Mouse (Mus musculus): ENCODE measurements around the gene Igflr1. TPM values are rescaled to one million over a fixed set of nuclear protein-coding genes. Genes with fewer than 3 reads are reported as not detected.
A peak's percentile ranks its signal among the peaks of the same experiment; 100 is the strongest.

Igflr1 gene
- polyA plus RNA-seq, 1 experiment from 2014 or later: 3.5 TPM

GRCm38 (mm10) chr7:30587842-30588667 is 22.8 kb downstream of the Igflr1 start:
- peak overlapping the region; percentile 84 for H3K4me3 ChIP-seq (ENCODE audit: low read depth, low read length)
- DNase-seq (ENCODE audit: low spot score) (peak; percentile 58), ATAC-seq (ENCODE audit: insufficient number of reproducible peaks, low FRiP score, low TSS enrichment, low read depth) (peak; percentile 22; the same call in 1 of the 2 replicates)
- no peaks in the 10 kb centered on the region for H3K9me3 ChIP-seq (ENCODE audit: control insufficient read depth, low read length)
- peak overlapping the region; percentile 92 for H3K9ac ChIP-seq (ENCODE audit: low read length)
- peak overlapping the region; percentile 91 for H3K27ac ChIP-seq (replicated peaks; ENCODE audit: low read depth, low read length)
- peak overlapping the region; percentile 84 for H3K4me2 ChIP-seq (ENCODE audit: low read depth, severe bottlenecking)
- under 1% methylated on average over 61 of the region's 67 CpGs for WGBS
- H3K36me3 ChIP-seq (ENCODE audit: control insufficient read depth, insufficient read depth, low read length): peaks cover 24% of the 10 kb centered on the region
- H3K4me1 ChIP-seq (ENCODE audit: control insufficient read depth, insufficient read depth, low read length): peaks cover 11% of the 10 kb centered on the region
- H3K27me3 ChIP-seq (ENCODE audit: control insufficient read depth, insufficient read depth, low read length): no peaks in the 10 kb centered on the region

GRCm38 (mm10) chr7:30588676-30589434 is 23.6 kb downstream of the Igflr1 start, which contains the start of gene Kmt2b:
Gene Kmt2b (minus strand): TSS chr7:30588726.
- peak within 1 kb of the TSS; percentile 84 for H3K4me2 ChIP-seq (ENCODE audit: low read depth, severe bottlenecking)
- peaks cover 11% of the 10 kb centered on the region for H3K4me1 ChIP-seq (ENCODE audit: control insufficient read depth, insufficient read depth, low read length)
- DNase-seq (ENCODE audit: low spot score) (peak; percentile 97), ATAC-seq (ENCODE audit: insufficient number of reproducible peaks, low FRiP score, low TSS enrichment, low read depth) (peak; percentile 95)
- peaks cover 17% of the 10 kb centered on the region for H3K36me3 ChIP-seq (ENCODE audit: control insufficient read depth, insufficient read depth, low read length)
- peak within 1 kb of the TSS; percentile 91 for H3K27ac ChIP-seq (replicated peaks; ENCODE audit: low read depth, low read length)
- under 1% methylated on average over 48 of the region's 68 CpGs for WGBS
- H3K4me3 ChIP-seq (ENCODE audit: low read depth, low read length): peak within 1 kb of the TSS; percentile 84
- H3K9me3 ChIP-seq (ENCODE audit: control insufficient read depth, low read length): no peaks in the 10 kb centered on the region
- peak within 1 kb of the TSS; percentile 92 for H3K9ac ChIP-seq (ENCODE audit: low read length)
- H3K27me3 ChIP-seq (ENCODE audit: control insufficient read depth, insufficient read depth, low read length): no peaks in the 10 kb centered on the region

- Histone ChIP-seq H3K27me3 (ENCODE audit: control insufficient read depth, insufficient read depth, low read length) (no peaks in the 10 kb centered on the region), H3K4me2 (ENCODE audit: low read depth, severe bottlenecking) (peak overlapping the region; percentile 55), H3K9ac (ENCODE audit: low read length) (peak overlapping the region; percentile 45), H3K4me1 (ENCODE audit: control insufficient read depth, insufficient read depth, low read length) (peaks cover 11% of the 10 kb centered on the region), H3K9me3 (ENCODE audit: control insufficient read depth, low read length) (no peaks in the 10 kb centered on the region), H3K4me3 (ENCODE audit: low read depth, low read length) (peak overlapping the region; percentile 84), H3K36me3 (ENCODE audit: control insufficient read depth, insufficient read depth, low read length) (peaks cover 15% of the 10 kb centered on the region), H3K27ac (replicated peaks; ENCODE audit: low read depth, low read length) (0 out of 2 replicates have a peak overlapping the region, but pooled peaks have one; percentile 91)
- 28% methylated on average over 40 of the region's 40 CpGs for WGBS
- peak; percentile 93 for DNase-seq (ENCODE audit: low spot score)
- peak; percentile 65 for ATAC-seq (ENCODE audit: insufficient number of reproducible peaks, low FRiP score, low TSS enrichment, low read depth)
Observed at GRCm38 (mm10) chr7:30589435-30590301, 24.4 kb downstream of the Igflr1 start.

GRCm38 (mm10) chr7:30590927-30591604 is 25.8 kb downstream of the Igflr1 start:
- H3K9ac ChIP-seq (ENCODE audit: low read length): no peak overlapping the region
- H3K36me3 ChIP-seq (ENCODE audit: control insufficient read depth, insufficient read depth, low read length): peaks cover 6% of the 10 kb centered on the region; the same call in 1 of the 2 replicates
- no peak overlapping the region for H3K4me3 ChIP-seq (ENCODE audit: low read depth, low read length)
- no peaks in the 10 kb centered on the region for H3K27me3 ChIP-seq (ENCODE audit: control insufficient read depth, insufficient read depth, low read length)
- no peak overlapping the region for H3K4me2 ChIP-seq (ENCODE audit: low read depth, severe bottlenecking)
- H3K27ac ChIP-seq (replicated peaks; ENCODE audit: low read depth, low read length): no peak overlapping the region
- 81% methylated on average over 9 of the region's 9 CpGs for WGBS
- H3K4me1 ChIP-seq (ENCODE audit: control insufficient read depth, insufficient read depth, low read length): peaks cover 11% of the 10 kb centered on the region
- DNase-seq (ENCODE audit: low spot score) (no peak), ATAC-seq (ENCODE audit: insufficient number of reproducible peaks, low FRiP score, low TSS enrichment, low read depth) (no peak)
- H3K9me3 ChIP-seq (ENCODE audit: control insufficient read depth, low read length): no peaks in the 10 kb centered on the region

GRCm38 (mm10) chr7:30591605-30591951 is 26.4 kb downstream of the Igflr1 start:
- no peak for DNase-seq (ENCODE audit: low spot score)
- Histone ChIP-seq H3K27ac (replicated peaks; ENCODE audit: low read depth, low read length) (no peak overlapping the region), H3K4me2 (ENCODE audit: low read depth, severe bottlenecking) (no peak overlapping the region), H3K9ac (ENCODE audit: low read length) (no peak overlapping the region), H3K27me3 (ENCODE audit: control insufficient read depth, insufficient read depth, low read length) (no peaks in the 10 kb centered on the region), H3K9me3 (ENCODE audit: control insufficient read depth, low read length) (no peaks in the 10 kb centered on the region), H3K4me3 (ENCODE audit: low read depth, low read length) (no peak overlapping the region), H3K4me1 (ENCODE audit: control insufficient read depth, insufficient read depth, low read length) (peaks cover 11% of the 10 kb centered on the region), H3K36me3 (ENCODE audit: control insufficient read depth, insufficient read depth, low read length) (0 out of 2 replicates have a peak, but pooled peaks cover 3% of the 10 kb centered on the region)
- 52% methylated on average over 4 of the region's 4 CpGs for WGBS
- ATAC-seq (ENCODE audit: insufficient number of reproducible peaks, low FRiP score, low TSS enrichment, low read depth): no peak

- no peak overlapping the region for H3K4me2 ChIP-seq (ENCODE audit: low read depth, severe bottlenecking)
- 49% methylated on average over 5 of the region's 5 CpGs for WGBS
- ATAC-seq (ENCODE audit: insufficient number of reproducible peaks, low FRiP score, low TSS enrichment, low read depth) (no peak), DNase-seq (ENCODE audit: low spot score) (no peak)
- no peak overlapping the region for H3K4me3 ChIP-seq (ENCODE audit: low read depth, low read length)
- no peak overlapping the region for H3K27ac ChIP-seq (replicated peaks; ENCODE audit: low read depth, low read length)
- H3K9ac ChIP-seq (ENCODE audit: low read length): no peak overlapping the region
- 0 out of 2 replicates have a peak, but pooled peaks cover 4% of the 10 kb centered on the region for H3K4me1 ChIP-seq (ENCODE audit: control insufficient read depth, insufficient read depth, low read length)
- H3K36me3 ChIP-seq (ENCODE audit: control insufficient read depth, insufficient read depth, low read length): no peaks in the 10 kb centered on the region
- H3K9me3 ChIP-seq (ENCODE audit: control insufficient read depth, low read length): no peaks in the 10 kb centered on the region
- H3K27me3 ChIP-seq (ENCODE audit: control insufficient read depth, insufficient read depth, low read length): no peaks in the 10 kb centered on the region
Observed at GRCm38 (mm10) chr7:30592772-30593423, 27.7 kb downstream of the Igflr1 start.

GRCm38 (mm10) chr7:30593579-30594509 is 28.6 kb downstream of the Igflr1 start:
- Histone ChIP-seq H3K27ac (replicated peaks; ENCODE audit: low read depth, low read length) (no peak overlapping the region), H3K4me2 (ENCODE audit: low read depth, severe bottlenecking) (no peak overlapping the region), H3K4me3 (ENCODE audit: low read depth, low read length) (no peak overlapping the region), H3K36me3 (ENCODE audit: control insufficient read depth, insufficient read depth, low read length) (no peaks in the 10 kb centered on the region), H3K9me3 (ENCODE audit: control insufficient read depth, low read length) (no peaks in the 10 kb centered on the region), H3K4me1 (ENCODE audit: control insufficient read depth, insufficient read depth, low read length) (0 out of 2 replicates have a peak, but pooled peaks cover 4% of the 10 kb centered on the region), H3K9ac (ENCODE audit: low read length) (no peak overlapping the region), H3K27me3 (ENCODE audit: control insufficient read depth, insufficient read depth, low read length) (no peaks in the 10 kb centered on the region)
- DNase-seq (ENCODE audit: low spot score) (no peak), ATAC-seq (ENCODE audit: insufficient number of reproducible peaks, low FRiP score, low TSS enrichment, low read depth) (no peak)
- 75% methylated on average over 10 of the region's 10 CpGs for WGBS
